Mouse (Mus musculus) lung, adult 2 months (tissue): ENCODE data around the gene Aoc3. TPM values are rescaled to one million over a fixed set of nuclear protein-coding genes. Genes with fewer than 3 reads are reported as not detected.
"Not testable (repeated sequence)": the region's sequence is repeated elsewhere in the genome, so short reads cannot be mapped to it uniquely, and the experiment has no call there.

Experiments
- DNase-seq: peaks from one replicate; pipeline ENCODE4 v3.0.0; 2022
- H3K4me1 ChIP-seq: fragments of 200-500 bp; 2 replicates; pipeline ENCODE4 v1.6.1; 2011; ENCODE audit warnings: low read length; ENCODE audit not compliant: control insufficient read depth, insufficient read depth
- H3K4me3 ChIP-seq: fragments of 200-500 bp; replicated peaks from 2 replicates; pipeline ENCODE3; 2011; ENCODE audit warnings: low read depth, mild to moderate bottlenecking, control low read depth, low read length; ENCODE audit errors: extremely low read depth
- CTCF ChIP-seq: fragments of 200-500 bp; IDR thresholded peaks from 2 replicates; pipeline ENCODE4 v1.5.1; 2011; ENCODE audit warnings: mild to moderate bottlenecking, low read length, control low read depth; ENCODE audit not compliant: insufficient read depth
- POLR2A ChIP-seq: fragments of 200-500 bp; IDR thresholded peaks from 2 replicates; pipeline ENCODE4 v1.6.1; 2011; ENCODE audit warnings: low read depth, mild to moderate bottlenecking, control low read depth, low read length, borderline replicate concordance; ENCODE audit errors: extremely low read depth
- WGBS: fragments of 180-500 bp; shearing (Covaris S2); methylation state at CpG from one replicate; pipeline ENCODE4 v1.1.7; 2018; 5-methylcytosine and 5-hydroxymethylcytosine counted together
- polyA plus RNA-seq: library from polyadenylated mRNA; depleted of rRNA; stranded (reverse); fragments of >200 nt; gene quantifications from 2 replicates; pipeline ENCODE4 v1.2.3, GENCODE M21; 2012

The Aoc3 gene
- polyA plus RNA-seq, 1 experiment: 11.5 TPM

DNA sequence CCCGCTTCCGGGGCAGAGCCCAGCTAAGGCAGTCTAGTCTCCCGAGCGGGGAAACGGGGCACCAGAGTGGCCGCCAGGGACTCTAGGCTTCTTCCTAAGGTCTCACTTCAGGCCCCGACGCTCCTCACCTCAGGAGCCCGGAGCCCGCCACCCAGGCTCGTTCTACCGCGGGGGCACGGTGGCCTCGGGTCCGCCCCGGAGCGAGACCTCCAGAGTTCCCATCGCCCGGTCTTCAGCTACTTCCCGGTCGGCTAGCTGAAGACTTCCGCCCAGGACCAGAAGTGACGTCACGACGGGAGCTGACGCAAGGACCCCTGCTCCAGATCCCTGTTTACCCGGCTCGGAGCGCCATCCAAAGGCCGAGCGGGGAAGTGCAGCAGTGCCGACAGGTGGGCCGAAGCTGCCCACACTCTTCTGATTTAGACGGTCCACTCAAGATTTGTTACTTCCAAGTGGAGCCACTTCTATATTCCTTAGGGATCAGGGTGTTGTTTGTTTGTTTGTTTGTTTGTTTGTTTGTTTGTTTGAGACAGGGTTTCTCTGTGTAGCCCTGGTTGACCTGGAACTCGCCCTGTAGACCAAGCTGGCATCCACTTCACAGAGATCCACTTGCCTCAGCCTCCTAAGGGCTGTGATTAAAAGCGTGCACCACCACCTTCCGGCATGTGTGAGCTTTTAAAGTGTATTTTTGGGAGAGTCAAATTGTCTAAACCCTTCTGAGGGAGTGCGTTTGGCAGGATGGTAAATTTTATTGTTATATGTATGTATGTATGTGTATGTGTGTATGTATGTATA, 28.2 kb upstream of the Aoc3 start, which contains the start of gene Becn1:
TSS of gene Becn1 (minus strand) at position 283 of the 795 bp plus-strand sequence.
- TF ChIP-seq POLR2A: peak; percentile 65; the same call in 1 of the 2 replicates
- TF ChIP-seq CTCF: peak; percentile 82
- 5% methylated on average over 39 of the region's 39 CpGs for WGBS
- Histone ChIP-seq H3K4me3 (peak within 1 kb of the TSS; percentile 87), H3K4me1 (peaks cover 5% of the 10 kb centered on the region)
- DNase-seq: peak; percentile 98

DNA sequence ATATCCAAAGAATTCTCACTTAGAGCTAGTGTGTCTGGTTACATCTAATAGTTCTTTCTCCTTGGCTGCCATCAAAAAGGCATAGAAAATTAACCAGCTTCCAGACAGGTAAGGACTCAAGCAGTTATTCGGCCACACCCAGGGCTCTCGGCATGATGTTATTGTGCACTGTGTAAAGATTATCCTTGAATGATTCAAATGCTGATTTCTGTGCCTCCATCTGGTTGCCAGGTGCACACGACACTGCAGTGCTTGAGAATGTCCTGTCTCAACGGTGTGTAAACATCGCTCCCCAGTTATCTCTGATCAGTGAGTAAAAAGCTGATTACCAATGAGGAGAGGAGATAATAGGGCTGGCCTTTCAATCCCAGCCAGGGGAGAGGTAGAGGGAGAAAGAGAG, 22.7 kb upstream of the Aoc3 start:
- no peaks in the 10 kb centered on the region for H3K4me1 ChIP-seq
- WGBS: 23% methylated on average over 5 of the region's 5 CpGs
- DNase-seq: no peak
- H3K4me3 ChIP-seq: no peak overlapping the region
- TF ChIP-seq CTCF: no peak
- no peak for TF ChIP-seq POLR2A

DNA sequence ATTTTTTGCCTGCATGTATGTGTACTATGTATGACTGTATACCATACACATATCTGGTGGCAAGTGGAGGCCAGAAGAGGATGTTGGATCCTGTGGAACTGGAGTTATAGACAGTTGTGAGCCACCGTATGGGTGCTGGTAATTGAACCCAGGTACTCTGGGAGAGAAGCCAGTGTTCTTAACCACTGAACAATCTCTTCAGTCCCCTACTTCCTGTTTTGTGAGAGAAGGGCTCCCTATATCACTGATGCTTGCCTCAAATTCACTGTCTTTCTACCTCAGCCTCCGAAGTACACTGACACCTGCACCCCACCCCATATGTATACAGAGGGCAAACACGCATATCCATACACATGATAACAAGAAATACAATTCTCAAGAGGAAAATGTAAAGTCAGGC, 19.3 kb upstream of the Aoc3 start:
- DNase-seq: no peak
- Histone ChIP-seq H3K4me3 (no peak overlapping the region), H3K4me1 (no peaks in the 10 kb centered on the region)
- WGBS: 81% methylated on average over 3 of the region's 3 CpGs
- TF ChIP-seq POLR2A: no peak
- TF ChIP-seq CTCF: no peak

DNA sequence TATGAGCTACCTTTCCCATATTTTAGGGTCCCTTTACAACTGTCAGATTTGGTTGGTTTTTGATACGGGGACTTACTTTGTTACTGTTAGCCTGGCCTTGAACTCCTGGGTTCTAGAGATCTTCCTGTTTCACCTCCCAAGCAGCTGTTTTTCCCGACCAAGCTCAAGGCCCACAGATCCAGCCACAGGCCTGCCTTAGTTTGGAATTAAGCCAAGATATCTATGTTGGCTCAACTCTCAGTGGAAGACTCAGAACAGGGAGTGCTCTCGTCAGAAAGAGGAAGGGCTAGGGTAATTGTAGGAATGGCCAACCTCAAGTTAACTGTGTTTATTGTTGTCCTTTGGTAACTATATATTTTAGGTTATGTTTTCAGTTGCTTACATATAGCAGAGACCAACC, 18.3 kb upstream of the Aoc3 start:
- no peak overlapping the region for H3K4me3 ChIP-seq
- peaks cover 5% of the 10 kb centered on the region for H3K4me1 ChIP-seq
- TF ChIP-seq POLR2A (no peak), CTCF (no peak)
- DNase-seq: no peak
- 33% methylated on average over 3 of the region's 3 CpGs for whole genome bisulfite sequencing

DNA sequence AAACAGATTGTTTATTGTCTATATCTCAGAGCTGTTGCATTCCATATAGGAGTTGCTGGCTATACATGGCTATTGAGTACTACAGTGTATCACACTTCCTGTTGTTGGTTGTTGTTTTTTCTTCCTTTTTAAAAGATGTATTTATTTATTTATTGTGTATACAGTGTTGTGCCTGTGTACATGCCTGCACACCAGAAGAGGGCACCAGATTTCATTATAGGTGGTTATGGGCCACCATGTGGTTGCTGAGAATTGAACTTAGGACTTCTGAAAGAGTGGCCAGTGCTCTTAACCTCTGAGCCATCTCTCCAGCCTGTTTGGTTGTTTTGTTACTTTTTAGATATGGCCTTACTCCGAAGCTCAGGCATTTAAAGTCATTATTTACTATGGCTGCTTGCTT, 15.8 kb upstream of the Aoc3 start:
- TF ChIP-seq CTCF (no peak), POLR2A (no peak)
- no peak overlapping the region for H3K4me3 ChIP-seq
- peaks cover 5% of the 10 kb centered on the region for H3K4me1 ChIP-seq
- DNase-seq: no peak
- WGBS: 86% methylated on average over 1 of the region's 1 CpGs

DNA sequence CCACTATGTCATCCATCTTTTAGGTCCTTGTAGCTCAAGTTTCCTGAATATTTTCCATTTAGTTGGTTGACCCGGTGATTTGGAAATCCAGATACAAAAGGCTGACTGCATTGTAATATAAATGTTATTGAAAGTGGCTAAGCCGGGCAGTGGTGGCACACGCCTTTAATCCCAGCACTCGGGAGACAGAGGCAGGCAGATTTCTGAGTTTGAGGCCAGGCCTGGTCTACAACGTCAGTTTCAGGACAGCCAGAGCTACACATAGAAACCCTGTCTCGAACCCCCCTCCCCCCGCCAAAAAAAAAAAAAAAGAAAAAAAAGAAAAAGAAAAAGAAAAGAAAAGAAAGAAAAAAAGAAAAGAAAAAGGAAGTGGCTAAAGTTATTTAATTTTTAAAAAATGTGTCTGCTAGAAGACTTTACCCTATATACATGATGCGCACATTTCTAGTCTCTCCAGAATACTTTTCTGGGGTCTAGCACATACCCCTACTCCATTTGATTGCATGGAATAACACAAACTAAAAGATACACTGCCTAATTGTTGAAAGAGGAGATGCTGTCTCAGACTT, 15.2 kb upstream of the Aoc3 start:
- TF ChIP-seq POLR2A (no peak), CTCF (no peak)
- DNase-seq: no peak
- peaks cover 5% of the 10 kb centered on the region for H3K4me1 ChIP-seq
- peak overlapping the region; percentile 88 for H3K4me3 ChIP-seq
- 76% methylated on average over 8 of the region's 8 CpGs for WGBS

DNA sequence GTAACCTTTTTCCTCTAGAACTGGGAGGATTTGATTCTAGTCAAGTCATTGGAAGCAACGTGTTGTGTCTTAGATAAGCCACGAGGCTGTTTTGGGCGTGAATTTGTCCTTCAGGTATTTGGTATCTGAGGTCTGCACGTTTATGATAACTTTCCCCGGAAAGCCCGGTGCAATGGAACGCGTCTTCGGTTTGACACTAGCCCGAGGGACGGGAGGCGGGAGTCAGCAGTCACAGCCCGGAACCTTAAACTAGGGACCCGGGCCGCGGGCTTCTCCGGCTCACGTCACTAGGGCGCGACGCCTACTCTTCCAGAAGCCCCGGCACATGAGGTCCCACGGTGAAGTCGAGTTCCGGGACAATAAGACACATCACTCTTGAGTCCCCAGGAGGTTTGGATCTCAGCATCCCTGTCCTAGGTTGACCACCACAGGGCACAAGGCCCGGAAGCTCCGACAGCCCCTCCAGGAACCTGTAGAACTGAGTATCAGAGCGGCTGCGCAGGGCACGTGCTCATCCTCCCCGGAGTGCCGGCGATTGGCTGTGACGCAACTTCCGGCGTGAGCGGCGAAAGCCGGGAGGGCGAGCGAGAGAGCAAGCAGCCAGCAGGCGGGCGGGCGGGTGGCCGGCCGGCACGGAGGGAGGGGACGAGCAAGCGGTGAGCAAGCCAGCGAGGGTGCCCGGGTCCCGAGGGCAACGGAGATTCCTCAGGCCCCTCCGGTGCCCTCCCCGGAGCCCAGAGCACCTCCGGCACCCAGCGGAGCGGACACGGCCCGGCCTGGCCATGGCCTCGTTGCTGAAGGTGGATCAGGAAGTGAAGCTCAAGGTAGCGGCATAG, 14.5 kb upstream of the Aoc3 start, which contains the start of gene Psme3:
TSS of gene Psme3 (plus strand) at position 549 of the 836 bp plus-strand sequence.
- no peak for TF ChIP-seq CTCF
- peak; percentile 64; the same call in 1 of the 2 replicates for TF ChIP-seq POLR2A
- WGBS: under 1% methylated on average over 62 of the region's 62 CpGs
- Histone ChIP-seq H3K4me1 (peaks cover 5% of the 10 kb centered on the region), H3K4me3 (peak within 1 kb of the TSS; percentile 88)
- DNase-seq: peak; percentile 93

DNA sequence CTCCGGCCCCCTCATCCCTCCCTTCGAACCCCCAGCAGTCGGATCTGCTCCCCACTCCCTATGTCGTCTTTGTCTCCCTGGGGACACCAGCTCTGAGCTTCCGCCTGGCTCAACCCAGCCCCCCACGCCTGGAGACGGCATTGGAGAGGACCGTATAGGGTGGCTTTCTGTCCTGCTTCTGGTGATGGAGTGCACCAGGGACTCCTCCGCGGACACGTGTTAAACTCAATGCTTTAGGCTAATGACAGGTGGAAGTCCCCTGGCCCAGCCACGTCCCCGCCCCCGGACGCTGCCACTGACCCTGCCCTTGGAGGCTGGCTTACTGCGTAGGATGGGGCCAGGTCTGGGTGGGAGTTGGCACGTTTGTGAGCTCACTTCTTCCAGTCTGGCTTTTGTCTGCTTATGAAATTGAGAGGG, 13.9 kb upstream of the Aoc3 start:
- Histone ChIP-seq H3K4me3 (peak overlapping the region; percentile 88), H3K4me1 (peaks cover 5% of the 10 kb centered on the region)
- no peak for DNase-seq
- TF ChIP-seq CTCF (no peak), POLR2A (no peak)
- WGBS: under 1% methylated on average over 17 of the region's 17 CpGs

DNA sequence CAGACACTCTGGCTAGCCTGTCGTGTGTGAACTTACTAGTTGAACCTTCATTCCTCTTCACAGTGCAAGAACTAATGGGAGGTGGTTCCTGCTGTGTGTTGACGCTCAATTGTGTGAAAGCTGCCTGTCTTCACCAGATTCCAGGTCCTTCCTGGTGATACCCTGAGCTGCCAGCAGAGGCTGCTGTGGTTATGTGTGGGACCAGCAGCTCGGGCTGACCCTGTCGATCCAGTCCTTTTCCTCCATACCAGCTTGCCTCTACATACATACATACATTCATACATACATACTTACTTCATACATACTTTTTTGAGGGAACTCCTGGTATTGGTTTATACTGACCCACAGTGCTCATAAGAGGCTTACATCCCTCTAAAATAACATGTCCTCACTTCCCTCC, 6.8 kb upstream of the Aoc3 start:
- WGBS: 5% methylated on average over 4 of the region's 4 CpGs
- TF ChIP-seq POLR2A (no peak), CTCF (peak; percentile 96)
- Histone ChIP-seq H3K4me3 (no peak overlapping the region), H3K4me1 (no peaks in the 10 kb centered on the region)
- DNase-seq: peak; percentile 54

DNA sequence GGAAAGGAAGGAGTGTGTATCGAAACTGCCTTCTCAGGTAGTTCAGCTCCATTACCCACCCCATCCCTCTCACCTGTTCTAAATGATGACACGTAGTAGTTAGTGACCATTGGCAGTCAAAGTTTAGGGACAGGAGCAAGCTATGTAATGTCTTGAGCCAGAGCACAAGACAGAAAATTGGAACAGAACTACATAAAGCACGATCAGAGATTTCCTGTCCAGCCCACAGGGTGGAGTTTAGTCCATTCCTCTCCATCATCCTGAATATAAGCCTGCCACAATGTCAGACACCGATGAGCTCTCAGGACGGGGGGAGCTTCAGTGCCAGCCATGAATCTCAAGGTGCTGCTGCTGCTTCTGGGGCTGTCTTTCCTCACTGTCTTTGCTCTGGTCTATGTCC, 5.6 kb upstream of the Aoc3 start, which contains the start of gene Aoc2:
TSS of gene Aoc2 (plus strand) at position 301 of the 400 bp plus-strand sequence.
- WGBS: 76% methylated on average over 5 of the region's 5 CpGs
- Histone ChIP-seq H3K4me1 (no peaks in the 10 kb centered on the region), H3K4me3 (no peak within 1 kb of the TSS)
- TF ChIP-seq POLR2A (no peak), CTCF (no peak)
- DNase-seq: no peak

DNA sequence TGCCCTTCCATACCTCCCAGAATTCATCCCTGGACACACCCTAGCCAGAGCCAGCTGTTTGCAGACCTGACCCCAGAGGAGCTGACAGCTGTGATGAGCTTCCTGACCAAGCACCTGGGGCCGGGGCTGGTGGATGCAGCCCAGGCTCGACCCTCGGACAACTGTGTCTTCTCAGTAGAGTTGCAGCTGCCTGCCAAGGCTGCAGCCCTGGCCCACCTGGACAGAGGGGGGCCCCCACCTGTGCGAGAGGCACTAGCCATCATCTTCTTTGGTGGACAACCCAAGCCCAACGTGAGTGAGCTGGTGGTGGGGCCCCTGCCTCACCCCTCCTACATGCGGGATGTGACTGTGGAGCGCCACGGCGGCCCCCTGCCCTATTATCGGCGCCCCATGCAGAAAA, 5.2 kb upstream of the Aoc3 start:
- not testable (repeated sequence) for DNase-seq, H3K4me1 ChIP-seq, H3K4me3 ChIP-seq
- WGBS: 87% methylated on average over 11 of the region's 11 CpGs
